Mouse (Mus musculus) cerebellum, adult 2 months (tissue): Measurements from ENCODE around the gene Sirt1. TPM values are rescaled to one million over a fixed set of nuclear protein-coding genes. Genes with fewer than 3 reads are reported as not detected.

Experiments
- DNase-seq, 2 experiments: peaks; one replicate each; pipeline ENCODE4 v3.0.0; 2021
- H3K27ac ChIP-seq: fragments of 200-500 bp; 2 replicates; pipeline ENCODE4 v1.5.1; 2012; ENCODE audit warnings: low read length, control low read depth, inconsistent platforms; ENCODE audit not compliant: insufficient read depth
- H3K27me3 ChIP-seq: fragments of 200-500 bp; 2 replicates; pipeline ENCODE4 v1.6.1; 2012; ENCODE audit warnings: inconsistent platforms, mild to moderate bottlenecking, low read length, moderate library complexity; ENCODE audit not compliant: control insufficient read depth, insufficient read depth
- H3K4me1 ChIP-seq: fragments of 200-500 bp; 2 replicates; pipeline ENCODE4 v1.6.1; 2011; ENCODE audit warnings: low read length; ENCODE audit not compliant: control insufficient read depth, insufficient read depth
- H3K4me3 ChIP-seq: fragments of 200-500 bp; replicated peaks from 2 replicates; pipeline ENCODE3; 2011; ENCODE audit warnings: mild to moderate bottlenecking, low read depth, low read length, control low read depth; ENCODE audit not compliant: insufficient read depth
- CTCF ChIP-seq: fragments of 200-500 bp; IDR thresholded peaks from 2 replicates; pipeline ENCODE4 v1.5.1; 2011; ENCODE audit warnings: low read depth, mild to moderate bottlenecking, control low read depth, low read length, moderate library complexity, borderline replicate concordance; ENCODE audit not compliant: insufficient read depth
- POLR2A ChIP-seq: fragments of 200-500 bp; IDR thresholded peaks from 2 replicates; pipeline ENCODE4 v1.6.1; 2011; ENCODE audit warnings: low read length, control low read depth, borderline replicate concordance; ENCODE audit not compliant: insufficient read depth
- WGBS: fragments of 180-500 bp; shearing (Covaris S2); methylation state at CpG from one replicate; pipeline ENCODE4 v1.1.7; 2018; 5-methylcytosine and 5-hydroxymethylcytosine counted together
- polyA plus RNA-seq: library from polyadenylated mRNA; depleted of rRNA; stranded (reverse); fragments of >200 nt; gene quantifications from 2 replicates; pipeline ENCODE4 v1.2.3, GENCODE M21; 2012

The Sirt1 gene
- polyA plus RNA-seq, 1 experiment: 15.3 TPM

- under 1% methylated on average over 28 of the region's 28 CpGs for WGBS
- H3K27ac ChIP-seq: peak within 1 kb of the TSS; percentile 63
Observed at GRCm38 (mm10) chr10:63382372-63383279, 1.1 kb upstream of the Sirt1 start, which contains the start of gene Dnajc12. Gene Dnajc12, plus strand, starts transcription at chr10:63382443.

GRCm38 (mm10) chr10:63378948-63379680, 2.4 kb downstream of the Sirt1 start:
- Histone ChIP-seq H3K27me3 (no peaks in the 10 kb centered on the region), H3K4me3 (no peak overlapping the region), H3K27ac (no peak overlapping the region), H3K4me1 (no peaks in the 10 kb centered on the region)
- no peak for DNase-seq
- no peak for TF ChIP-seq POLR2A
- TF ChIP-seq CTCF: no peak
- WGBS: 65% methylated on average over 6 of the region's 6 CpGs

More at GRCm38 (mm10) chr10:63382372-63383279, 1.1 kb upstream of the Sirt1 start, which contains the start of gene Dnajc12:
- TF ChIP-seq POLR2A (peak; percentile 96), CTCF (peak; percentile 81)
- Histone ChIP-seq H3K4me1 (no peaks in the 10 kb centered on the region; the same call in 1 of the 2 replicates), H3K4me3 (peak within 1 kb of the TSS; percentile 90), H3K27me3 (no peaks in the 10 kb centered on the region)
- DNase-seq: peak; percentile 76 to 92

- TF ChIP-seq POLR2A: no peak
- peak; percentile 61; the same call in 1 of the 2 replicates for TF ChIP-seq CTCF
- 17% methylated on average over 9 of the region's 9 CpGs for WGBS
- H3K27me3 ChIP-seq: no peaks in the 10 kb centered on the region
- DNase-seq: peak; percentile 61 to 62
- H3K4me1 ChIP-seq: no peaks in the 10 kb centered on the region
- no peak overlapping the region for H3K27ac ChIP-seq
- no peak overlapping the region for H3K4me3 ChIP-seq
Observed at GRCm38 (mm10) chr10:63377468-63377867, 4.0 kb downstream of the Sirt1 start.

- WGBS: 90% methylated on average over 5 of the region's 5 CpGs
- DNase-seq: no peak
- TF ChIP-seq POLR2A: no peak
- no peak for TF ChIP-seq CTCF
- Histone ChIP-seq H3K4me1 (no peaks in the 10 kb centered on the region), H3K27ac (no peak overlapping the region), H3K27me3 (no peaks in the 10 kb centered on the region), H3K4me3 (no peak overlapping the region)
Observed at GRCm38 (mm10) chr10:63376303-63376702, 5.2 kb downstream of the Sirt1 start.

- DNase-seq: no peak
- Histone ChIP-seq H3K27me3 (no peaks in the 10 kb centered on the region), H3K27ac (no peak overlapping the region), H3K4me3 (no peak overlapping the region), H3K4me1 (no peaks in the 10 kb centered on the region)
- 39% methylated on average over 3 of the region's 3 CpGs for WGBS
- TF ChIP-seq CTCF (no peak), POLR2A (no peak)
Observed at GRCm38 (mm10) chr10:63368041-63368440, 13.5 kb downstream of the Sirt1 start.

- H3K4me1 ChIP-seq: no peaks in the 10 kb centered on the region
- WGBS: 49% methylated on average over 6 of the region's 6 CpGs
- DNase-seq: no peak
- H3K27me3 ChIP-seq: no peaks in the 10 kb centered on the region
- H3K27ac ChIP-seq: no peak overlapping the region
- TF ChIP-seq CTCF (no peak), POLR2A (no peak)
- no peak overlapping the region for H3K4me3 ChIP-seq
Observed at GRCm38 (mm10) chr10:63367386-63367785, 14.1 kb downstream of the Sirt1 start.

- Histone ChIP-seq H3K4me3 (no peak overlapping the region), H3K4me1 (no peaks in the 10 kb centered on the region), H3K27me3 (no peaks in the 10 kb centered on the region), H3K27ac (no peak overlapping the region)
- 46% methylated on average over 7 of the region's 7 CpGs for WGBS
- no peak for DNase-seq
- no peak for TF ChIP-seq POLR2A
- no peak for TF ChIP-seq CTCF
Observed at GRCm38 (mm10) chr10:63365918-63366455, 15.5 kb downstream of the Sirt1 start.
